Mouse (Mus musculus): ENCODE measurements around the gene Mefv.

DNA sequence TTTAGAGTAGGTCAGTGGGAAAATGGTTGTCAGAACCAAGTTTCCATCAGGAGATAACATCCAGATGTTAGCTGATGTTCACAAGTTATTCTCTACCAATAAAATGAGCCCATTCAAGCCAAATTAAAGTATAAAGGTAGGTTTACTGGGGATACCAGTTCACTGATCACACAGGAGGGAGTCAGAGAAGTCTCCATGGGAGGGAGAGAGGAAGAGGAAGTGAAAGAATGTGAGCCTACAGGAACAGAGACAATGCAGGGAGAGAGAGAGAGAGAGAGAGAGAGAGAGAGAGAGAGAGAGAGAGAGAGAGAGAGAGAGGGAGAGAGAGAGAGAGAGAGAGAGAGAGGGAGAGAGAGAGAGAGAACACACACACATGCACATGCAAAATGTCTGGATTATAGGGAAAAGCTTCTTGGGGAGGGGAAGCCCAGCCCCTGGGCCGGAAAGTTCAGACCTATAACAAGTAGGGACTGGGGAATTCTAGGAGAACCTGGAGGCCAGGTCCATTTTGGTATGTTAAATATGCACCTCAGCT, 15.4 kb upstream of the Mefv start:
- TF ChIP-seq POLR2A (IDR thresholded peaks at IDR 0.05; ENCODE audit: insufficient read length, low read depth), result no peak
- no peak for TF ChIP-seq TCF12 (IDR thresholded peaks at IDR 0.05; ENCODE audit: insufficient read depth, poor library complexity, severe bottlenecking)
- TF ChIP-seq CEBPB (IDR thresholded peaks at IDR 0.05; ENCODE audit: insufficient read depth, poor library complexity, severe bottlenecking), result no peak
